Mouse (Mus musculus): ENCODE results near the gene Tigar.

DNA sequence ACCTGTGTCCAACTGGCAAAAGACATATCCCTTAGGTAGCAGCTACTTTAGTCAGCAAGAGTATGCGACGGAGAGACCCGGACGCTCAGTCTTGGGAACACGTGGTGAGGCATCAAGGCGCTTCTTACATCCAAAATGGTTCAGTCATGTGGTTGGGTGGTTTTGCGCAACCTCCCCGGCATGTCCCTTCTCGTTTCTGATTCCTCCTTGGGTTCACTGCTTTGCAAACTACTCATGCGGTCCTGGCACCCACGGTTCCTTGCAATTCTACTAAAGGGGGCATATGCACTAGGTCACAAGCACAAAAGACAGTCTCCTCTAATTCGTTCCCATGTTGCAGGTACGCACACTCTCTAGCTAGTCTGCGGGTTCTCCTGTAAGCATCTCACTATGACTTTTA, 20.3 kb upstream of the Tigar start:
- TF ChIP-seq POLR2A (IDR thresholded peaks at IDR 0.05; ENCODE audit: low read depth, low read length) (no peak), CTCF (conservative IDR thresholded peaks at IDR 0.05; ENCODE audit: insufficient read depth, insufficient read length, low read depth, low read length) (no peak)
